Mouse (Mus musculus) granulocyte monocyte progenitor cell, adult 5-6 weeks (primary cell): ENCODE measurements at regions not wholly inside any gene's neighbourhood (a gene's known extent, or its start where the extent isn't known, plus 50 kb on each side); places are given as distances from the start of the nearest gene placed in this dataset.
"Not testable (repeated sequence)": the region's sequence is repeated elsewhere in the genome, so short reads cannot be mapped to it uniquely, and the experiment has no call there.

ENCODE experiments used
- ATAC-seq: replicated peaks from 2 replicates; pipeline ENCODE4 v1.8.0; 2016; ENCODE audit warnings: mild to moderate bottlenecking, moderate TSS enrichment, inconsistent platforms; ENCODE audit not compliant: poor library complexity, severe bottlenecking

GRCm38 (mm10) chr13:39566491-39566890, 605.8 kb upstream of the Slc35b3 start:
- no peak for ATAC-seq

- no peak for ATAC-seq
Observed at GRCm38 (mm10) chr13:39537724-39538440, 577.2 kb upstream of the Slc35b3 start.

- ATAC-seq, result no peak
Observed at GRCm38 (mm10) chr13:39526469-39526868, 565.8 kb upstream of the Slc35b3 start.

GRCm38 (mm10) chr13:39523856-39524301, 563.2 kb upstream of the Slc35b3 start:
- no peak for ATAC-seq

- no peak for ATAC-seq
Observed at GRCm38 (mm10) chr13:39523246-39523850, 562.7 kb upstream of the Slc35b3 start.

- no peak for ATAC-seq
Observed at GRCm38 (mm10) chr13:39520846-39521245, 560.2 kb upstream of the Slc35b3 start.

- ATAC-seq, result no peak
Observed at GRCm38 (mm10) chr13:39516106-39516505, 555.4 kb upstream of the Slc35b3 start.

- ATAC-seq, result no peak
Observed at GRCm38 (mm10) chr13:39489806-39490205, 529.1 kb upstream of the Slc35b3 start.

GRCm38 (mm10) chr13:39472621-39473020, 511.9 kb upstream of the Slc35b3 start:
- no peak for ATAC-seq

GRCm38 (mm10) chr13:39441799-39442198, 481.1 kb upstream of the Slc35b3 start:
- no peak for ATAC-seq

- peak; percentile 90 for ATAC-seq
Observed at GRCm38 (mm10) chr13:39440907-39441306, 480.2 kb upstream of the Slc35b3 start.

GRCm38 (mm10) chr13:39440336-39440735, 479.7 kb upstream of the Slc35b3 start:
- ATAC-seq, result no peak

- no peak for ATAC-seq
Observed at GRCm38 (mm10) chr13:39427996-39428395, 467.3 kb upstream of the Slc35b3 start.

GRCm38 (mm10) chr13:39425944-39426343, 465.3 kb upstream of the Slc35b3 start:
- no peak for ATAC-seq

- no peak for ATAC-seq
Observed at GRCm38 (mm10) chr13:39418127-39418526, 457.5 kb upstream of the Slc35b3 start.

- ATAC-seq, result no peak
Observed at GRCm38 (mm10) chr13:39411471-39412251, 451.0 kb upstream of the Slc35b3 start.

GRCm38 (mm10) chr13:39392589-39392988, 431.9 kb upstream of the Slc35b3 start:
- no peak for ATAC-seq

GRCm38 (mm10) chr13:39392151-39392550, 431.5 kb upstream of the Slc35b3 start:
- not testable (repeated sequence) for ATAC-seq

- no peak for ATAC-seq
Observed at GRCm38 (mm10) chr13:39376677-39377076, 416.0 kb upstream of the Slc35b3 start.

- ATAC-seq, result no peak
Observed at GRCm38 (mm10) chr13:39376269-39376668, 415.6 kb upstream of the Slc35b3 start.

- ATAC-seq, result no peak
Observed at GRCm38 (mm10) chr13:39372565-39372964, 411.9 kb upstream of the Slc35b3 start.
